Mouse (Mus musculus): ENCODE measurements around the gene Atxn7l3.

The Atxn7l3 gene

DNA sequence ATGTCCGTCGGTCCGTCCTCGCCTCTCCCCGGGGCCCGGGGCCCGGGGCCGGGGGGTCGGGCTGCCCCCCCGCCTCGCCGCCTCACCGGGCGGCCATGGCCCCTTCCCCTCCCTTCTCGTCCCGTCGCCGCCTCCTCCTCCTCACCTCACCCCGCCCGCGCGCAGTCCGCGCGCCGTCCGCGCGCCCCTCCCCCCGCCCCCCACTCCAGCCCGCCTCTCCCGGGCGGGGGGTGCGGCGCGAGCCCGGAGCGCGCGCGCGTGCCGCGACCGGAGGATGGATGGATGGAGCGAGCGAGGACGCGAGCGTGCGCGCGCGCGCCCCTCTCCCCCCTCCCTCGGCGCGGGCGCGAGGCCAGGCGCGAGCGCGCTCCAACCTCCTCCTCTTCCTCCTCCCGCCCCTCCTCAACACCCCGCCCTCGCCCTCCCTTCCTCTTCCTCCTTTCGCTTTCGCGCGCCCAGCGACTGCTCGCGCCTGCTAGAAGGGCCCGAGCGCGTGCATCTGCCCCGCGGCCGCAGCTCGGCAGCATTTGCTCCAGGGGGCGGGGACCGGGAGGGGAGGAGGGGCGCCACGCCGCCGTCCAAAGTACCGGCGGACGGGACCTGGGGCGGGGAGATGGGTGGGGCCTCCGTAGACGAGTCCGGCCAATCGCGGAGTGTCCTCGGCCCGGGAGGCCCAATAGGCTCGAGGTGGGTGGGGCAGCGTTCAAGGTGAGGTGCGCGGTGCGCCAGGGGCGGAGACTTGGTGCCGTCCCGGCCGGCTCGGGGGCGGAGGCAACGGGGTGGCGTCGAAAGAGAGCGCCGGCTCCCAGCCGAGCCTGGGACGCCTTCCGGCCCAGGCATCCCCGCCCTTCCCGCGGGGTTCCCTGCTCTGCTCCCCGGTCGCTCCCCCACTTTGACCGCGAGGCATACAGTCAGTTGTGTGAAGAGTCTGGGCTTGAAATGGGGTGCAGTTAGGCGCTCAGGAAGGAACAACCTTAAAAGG, at the start of gene Atxn7l3:
Gene Atxn7l3, minus strand, starts transcription at position 141 of the 982 bp plus-strand sequence.
- peak; percentile 98 for DNase-seq

GRCm38 (mm10) chr11:102344458-102344857, 48.0 kb upstream of the Atxn7l3 start:
- DNase-seq: no peak

DNA sequence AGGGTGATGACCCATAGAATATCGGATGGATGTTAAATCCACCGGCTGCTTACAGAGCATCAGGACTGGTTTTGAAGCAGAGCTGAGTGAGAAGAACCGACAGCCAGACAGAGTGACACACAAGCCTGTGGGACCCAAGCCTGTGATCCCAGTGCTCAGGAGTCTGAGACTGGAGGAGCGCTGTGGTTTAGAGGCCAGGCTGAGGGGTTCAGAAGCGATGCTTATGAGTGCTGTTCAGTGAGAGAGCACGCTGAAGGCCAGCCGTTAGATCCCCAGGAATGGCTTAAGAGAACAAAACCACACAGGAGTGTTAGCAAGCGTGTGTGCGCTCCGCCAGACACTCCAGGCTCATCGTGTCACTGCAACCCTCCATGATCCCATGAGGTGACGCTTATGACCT, 46.3 kb upstream of the Atxn7l3 start:
- DNase-seq: no peak

DNA sequence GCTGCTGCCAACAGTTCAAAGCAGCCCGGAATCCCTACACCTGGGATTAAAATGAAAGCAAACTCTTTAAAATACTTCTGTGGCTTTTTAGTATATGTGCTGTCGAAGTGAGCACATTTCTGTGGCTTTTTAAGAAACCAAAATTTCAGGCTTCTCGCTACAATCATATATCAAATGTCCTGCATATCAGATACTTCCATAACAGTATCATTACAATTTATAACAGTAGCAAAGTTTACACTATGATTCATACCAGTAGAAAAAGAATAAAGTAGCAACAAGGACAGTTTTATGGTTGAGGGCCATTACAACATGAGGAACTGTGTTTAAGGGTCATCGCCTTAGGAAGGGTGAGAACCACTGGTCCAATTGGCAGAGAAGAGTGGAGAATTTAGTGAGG, 44.7 kb upstream of the Atxn7l3 start:
- DNase-seq: no peak

GRCm38 (mm10) chr11:102339624-102340023, 43.2 kb upstream of the Atxn7l3 start:
- no peak for DNase-seq

DNA sequence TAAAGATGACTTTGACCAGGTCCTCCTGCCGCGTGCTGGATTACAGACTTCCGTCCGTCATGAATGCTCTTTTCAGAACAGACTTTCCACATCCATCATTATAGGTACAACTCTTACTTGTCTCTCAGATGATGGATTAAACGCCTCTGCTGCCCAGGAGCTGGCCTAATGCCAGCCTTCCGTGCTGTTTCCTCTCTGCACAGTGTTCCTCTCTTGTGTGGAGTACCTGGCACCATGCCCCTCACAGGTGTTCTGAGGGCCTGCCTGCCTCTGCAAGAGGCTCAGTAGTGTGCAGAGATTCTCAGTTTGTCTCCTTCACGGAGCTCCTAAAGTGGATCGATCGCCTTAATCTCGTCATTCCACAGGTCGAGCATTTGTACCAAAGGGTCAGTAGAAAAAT, 42.8 kb upstream of the Atxn7l3 start:
- peak; percentile 55 for DNase-seq

GRCm38 (mm10) chr11:102338561-102338960, 42.1 kb upstream of the Atxn7l3 start:
- DNase-seq: peak; percentile 79

GRCm38 (mm10) chr11:102337921-102338320, 41.5 kb upstream of the Atxn7l3 start:
- DNase-seq: no peak

- no peak for DNase-seq
These were observed 39.8 kb upstream of the Atxn7l3 start for GRCm38 (mm10) chr11:102336191-102336590.

- DNase-seq: peak; percentile 24
These were observed 38.7 kb upstream of the Atxn7l3 start for GRCm38 (mm10) chr11:102334973-102335700.

DNA sequence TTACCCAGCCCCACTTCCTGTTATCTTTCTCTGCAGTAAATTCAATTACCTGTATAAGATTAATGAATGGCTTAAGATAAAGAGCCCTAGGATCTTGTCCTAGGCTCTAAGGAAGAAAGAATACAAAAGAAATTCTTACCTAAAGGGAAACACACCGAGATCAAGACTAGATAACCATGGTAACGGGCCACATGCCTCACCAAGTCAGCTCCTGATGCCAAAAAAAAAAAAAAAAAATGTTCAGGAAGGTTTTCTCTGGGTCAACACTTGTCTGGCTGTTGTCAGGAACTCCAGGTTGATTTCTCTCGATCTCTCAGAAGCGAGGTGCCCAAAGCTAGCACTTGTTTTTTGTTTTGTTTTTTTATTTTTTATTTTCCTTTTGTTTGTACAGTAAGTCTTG, 37.6 kb upstream of the Atxn7l3 start:
- no peak for DNase-seq

DNA sequence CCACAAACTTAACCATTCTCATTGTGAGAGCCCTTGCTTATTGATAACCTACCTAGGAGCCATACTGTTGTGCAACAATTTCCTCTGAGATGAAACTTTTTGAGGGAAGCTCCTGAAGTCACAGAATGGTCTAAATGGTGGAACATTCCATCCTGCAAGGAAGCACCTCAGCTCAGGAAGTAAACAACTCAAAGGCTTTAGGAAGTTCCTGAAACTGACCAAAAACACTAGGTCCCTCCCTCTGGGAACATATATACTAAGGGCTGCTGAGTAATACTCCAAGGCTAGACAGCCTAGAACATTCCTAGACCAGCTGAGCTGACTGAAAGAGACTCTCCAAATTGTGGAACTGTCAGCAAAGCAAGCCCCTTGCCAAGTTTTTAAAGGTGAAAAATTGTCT, 36.6 kb upstream of the Atxn7l3 start:
- DNase-seq: no peak

GRCm38 (mm10) chr11:102331806-102332205, 35.4 kb upstream of the Atxn7l3 start:
- no peak for DNase-seq

DNA sequence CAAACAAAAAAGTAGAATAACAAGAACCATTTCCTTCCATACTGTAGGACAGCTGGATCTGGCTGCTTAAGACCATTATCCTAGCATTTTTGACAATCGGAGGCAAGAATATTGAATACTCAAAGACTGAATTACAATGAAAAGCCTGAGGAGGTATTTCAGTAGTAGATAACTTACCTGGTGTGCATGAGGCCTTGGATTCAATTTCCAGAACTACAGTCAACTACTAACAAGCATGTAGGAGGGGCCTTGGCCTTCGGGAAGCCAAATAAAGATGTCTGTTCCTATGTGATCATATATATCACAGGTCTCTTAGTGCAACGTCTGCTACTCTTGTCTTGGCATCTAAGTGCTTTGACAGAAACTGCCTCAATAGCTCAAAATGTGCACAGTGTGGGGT, 33.6 kb upstream of the Atxn7l3 start:
- no peak for DNase-seq

DNA sequence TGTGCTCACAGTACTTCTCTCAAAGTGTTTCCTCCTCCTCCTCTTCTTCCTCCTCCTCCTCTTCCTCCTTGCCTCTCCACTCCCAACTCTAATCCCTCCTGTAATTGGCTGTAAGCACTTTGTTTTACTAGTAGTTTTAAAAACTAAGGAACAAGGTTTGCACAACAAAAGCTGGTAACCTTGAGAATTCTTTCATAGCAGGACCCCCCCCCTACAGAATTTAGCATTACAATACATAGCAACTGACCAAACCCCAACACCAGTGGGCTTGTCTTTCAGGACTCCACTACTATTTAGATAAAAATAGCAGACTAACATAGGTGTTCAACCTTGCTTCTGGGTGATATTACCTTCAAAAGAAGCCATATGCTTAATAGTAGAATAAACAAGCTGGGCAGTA, 33.1 kb upstream of the Atxn7l3 start:
- DNase-seq: no peak

GRCm38 (mm10) chr11:102327839-102328238, 31.4 kb upstream of the Atxn7l3 start:
- DNase-seq: no peak

DNA sequence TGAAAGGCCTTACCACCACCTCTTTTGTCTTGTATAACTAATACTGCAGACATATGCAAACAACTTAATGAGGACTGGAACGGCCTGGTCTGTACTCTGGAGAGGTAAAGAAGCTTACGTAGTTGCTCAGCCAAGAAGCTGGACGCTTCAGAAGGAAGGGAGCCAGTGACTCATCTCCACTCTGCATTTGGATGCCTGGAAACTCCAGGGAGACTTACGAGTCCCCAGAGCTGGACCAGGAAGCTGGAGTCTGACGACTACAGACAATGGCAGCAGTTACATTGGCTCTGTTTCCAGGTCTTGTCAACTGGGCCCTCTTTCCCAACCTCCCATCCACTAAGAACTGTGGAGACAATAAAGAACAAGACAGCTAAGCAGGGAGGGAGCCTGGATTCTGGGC, 30.8 kb upstream of the Atxn7l3 start:
- DNase-seq: no peak

GRCm38 (mm10) chr11:102323516-102323915, 27.1 kb upstream of the Atxn7l3 start:
- DNase-seq: no peak

DNA sequence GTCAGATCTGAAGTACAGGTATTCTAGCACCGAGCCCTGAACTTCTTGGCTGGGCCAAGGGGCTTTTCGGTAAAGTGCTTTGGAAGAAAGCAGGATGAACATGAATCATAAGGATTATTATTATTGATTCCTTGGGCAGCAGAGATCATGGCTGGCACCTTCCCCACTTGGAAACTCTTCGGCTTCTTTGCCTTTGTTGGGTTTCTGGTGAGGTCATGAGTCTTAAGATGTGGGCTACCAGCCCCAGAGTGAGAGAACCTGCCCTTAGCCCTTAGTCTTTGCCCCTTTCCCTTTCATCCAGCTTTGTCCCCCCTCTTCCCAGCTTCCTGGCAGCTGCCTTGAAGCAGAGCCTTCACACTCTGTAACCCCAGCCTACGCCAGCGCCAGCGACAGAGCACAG, 25.5 kb upstream of the Atxn7l3 start:
- no peak for DNase-seq

DNA sequence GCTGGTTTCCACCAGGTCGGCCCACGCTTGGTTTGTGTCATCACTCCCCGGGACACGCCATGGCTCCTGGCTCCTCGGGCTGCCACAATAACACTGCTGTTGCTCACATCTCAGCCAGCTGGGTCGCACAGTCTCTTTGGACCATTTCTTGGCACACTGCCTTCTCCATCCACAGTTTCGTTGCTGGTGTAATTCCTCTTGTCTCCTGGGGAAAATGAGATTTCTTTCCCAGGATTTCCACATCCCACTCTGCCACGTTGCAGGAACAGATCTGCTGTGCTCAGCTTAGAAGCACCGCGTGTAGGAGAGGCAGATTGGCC, 24.2 kb upstream of the Atxn7l3 start:
- no peak for DNase-seq

DNA sequence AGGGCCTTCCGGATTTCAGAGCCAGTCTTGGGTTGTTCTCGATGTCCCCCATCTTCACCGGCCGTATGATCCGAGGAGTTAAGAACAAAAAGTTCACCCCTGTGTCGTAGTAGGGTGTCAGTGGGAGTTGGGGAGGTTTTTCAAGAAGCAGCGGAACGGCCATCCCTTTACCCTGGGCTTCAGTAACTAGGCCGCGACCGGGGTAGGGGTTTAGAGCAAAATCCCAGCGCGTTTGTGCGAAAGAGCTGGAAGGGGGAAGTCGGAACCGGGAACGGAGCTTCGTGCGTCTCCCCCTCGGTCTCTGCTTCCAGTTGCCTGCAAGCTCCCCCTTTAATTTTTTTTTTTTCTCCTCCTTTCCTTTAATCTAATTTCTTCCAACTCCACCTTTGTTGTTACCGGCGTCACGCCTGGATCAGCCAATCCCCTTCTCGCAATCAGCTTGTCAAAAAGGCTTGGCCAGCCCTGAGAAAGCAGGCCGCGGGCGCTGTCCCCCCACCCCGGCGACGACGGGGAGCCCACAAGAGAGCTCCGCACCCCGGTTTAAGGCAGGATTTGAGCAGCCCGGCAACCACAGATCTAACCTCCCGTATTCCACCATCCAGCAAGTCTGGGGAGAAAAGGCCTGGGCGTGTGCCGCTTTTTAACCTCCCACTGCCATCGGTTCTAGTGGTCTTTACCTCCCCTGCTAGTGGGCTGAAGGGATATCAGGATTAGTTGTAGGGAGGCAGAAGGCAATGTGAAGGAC, 23.7 kb upstream of the Atxn7l3 start:
- DNase-seq: peak; percentile 86

- peak; percentile 82 for DNase-seq
These were observed 23.0 kb upstream of the Atxn7l3 start, which contains the start of gene Ubtf for GRCm38 (mm10) chr11:102319410-102319792. Ubtf (minus strand) TSS chr11:102319742.

Data from kidney, adult 18-20 months (tissue).